Mouse (Mus musculus): ENCODE data around the gene Zfp458. TPM values are rescaled to one million over a fixed set of nuclear protein-coding genes. Genes with fewer than 3 reads are reported as not detected.
"Not testable (repeated sequence)": the region's sequence is repeated elsewhere in the genome, so short reads cannot be mapped to it uniquely, and the experiment has no call there.

The Zfp458 gene
- polyA plus RNA-seq (2012; rRNA removed), result 0.41 TPM in 2 replicates

DNA sequence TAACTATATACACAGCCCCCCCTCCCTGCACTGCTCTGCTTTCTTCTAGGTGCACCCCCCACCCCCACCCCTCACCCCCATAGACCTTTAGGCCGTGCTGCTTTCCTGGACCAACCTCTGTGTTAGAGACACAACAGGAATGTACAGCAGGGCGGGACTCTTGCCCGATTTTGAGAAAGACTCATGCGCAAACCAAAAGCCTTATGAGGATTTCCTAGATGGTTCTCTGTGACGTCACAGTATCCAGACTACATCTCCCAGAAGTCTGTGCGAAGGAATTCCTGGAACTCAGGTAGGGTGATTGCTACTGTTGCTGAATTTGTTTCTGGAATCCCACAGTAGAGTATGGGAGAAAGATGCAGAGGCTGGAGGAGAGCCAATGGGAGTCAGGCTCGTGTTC is at the start of gene Zfp458:
Gene Zfp458, minus strand, starts transcription at position 153 of the 400 bp plus-strand sequence.
- no peak within 1 kb of the TSS for H3K4me3 ChIP-seq (ENCODE audit: extremely low read depth, insufficient read depth, insufficient read length)
- no peaks in the 10 kb centered on the region for H3K27me3 ChIP-seq (ENCODE audit: control insufficient read depth, insufficient read depth, low read length)
- TF ChIP-seq POLR2A (IDR thresholded peaks at IDR 0.05; ENCODE audit: low read depth, low read length) (no peak), CTCF (IDR thresholded peaks at IDR 0.05; ENCODE audit: extremely low read depth, insufficient read depth, insufficient read length, insufficient replicate concordance) (no peak)
- no peak within 1 kb of the TSS for H3K27ac ChIP-seq (ENCODE audit: insufficient read depth, low read length)
- 54% methylated on average over 7 of the region's 7 CpGs for WGBS
- no peak for DNase-seq (ENCODE audit: low read depth in 1 of 2, low spot score in 2 of 2)
- no peaks in the 10 kb centered on the region for H3K4me1 ChIP-seq (ENCODE audit: control insufficient read depth, insufficient read depth, insufficient read length)
- H3K36me3 ChIP-seq (ENCODE audit: control insufficient read depth, insufficient read depth, low read length), result no peaks in the 10 kb centered on the region

GRCm38 (mm10) chr13:67306718-67307117 is 28.5 kb upstream of the Zfp458 start:
- Histone ChIP-seq H3K4me3 (ENCODE audit: extremely low read depth, insufficient read depth, insufficient read length) (peak overlapping the region; percentile 83; the same call in 1 of the 2 replicates), H3K27me3 (ENCODE audit: control insufficient read depth, insufficient read depth, low read length) (no peaks in the 10 kb centered on the region), H3K36me3 (ENCODE audit: control insufficient read depth, insufficient read depth, low read length) (no peaks in the 10 kb centered on the region), H3K27ac (ENCODE audit: insufficient read depth, low read length) (no peak overlapping the region), H3K4me1 (ENCODE audit: control insufficient read depth, insufficient read depth, insufficient read length) (no peaks in the 10 kb centered on the region)
- 14% methylated on average over 5 of the region's 5 CpGs for WGBS
- DNase-seq (ENCODE audit: low read depth in 1 of 2, low spot score in 2 of 2), result no peak
- no peak for TF ChIP-seq CTCF (IDR thresholded peaks at IDR 0.05; ENCODE audit: extremely low read depth, insufficient read depth, insufficient read length, insufficient replicate concordance)
- TF ChIP-seq POLR2A (IDR thresholded peaks at IDR 0.05; ENCODE audit: low read depth, low read length), result no peak

GRCm38 (mm10) chr13:67305822-67306672 is 27.8 kb upstream of the Zfp458 start, which contains the start of gene Zfp457:
Zfp457 (minus strand) TSS chr13:67306485.
- DNase-seq (ENCODE audit: low read depth in 1 of 2, low spot score in 2 of 2), result peak; percentile 78 to 83
- Histone ChIP-seq H3K4me3 (ENCODE audit: extremely low read depth, insufficient read depth, insufficient read length) (peak within 1 kb of the TSS; percentile 83), H3K36me3 (ENCODE audit: control insufficient read depth, insufficient read depth, low read length) (no peaks in the 10 kb centered on the region), H3K27ac (ENCODE audit: insufficient read depth, low read length) (peak within 1 kb of the TSS; percentile 59), H3K4me1 (ENCODE audit: control insufficient read depth, insufficient read depth, insufficient read length) (no peaks in the 10 kb centered on the region), H3K27me3 (ENCODE audit: control insufficient read depth, insufficient read depth, low read length) (no peaks in the 10 kb centered on the region)
- TF ChIP-seq POLR2A (IDR thresholded peaks at IDR 0.05; ENCODE audit: low read depth, low read length) (peak; percentile 69), CTCF (IDR thresholded peaks at IDR 0.05; ENCODE audit: extremely low read depth, insufficient read depth, insufficient read length, insufficient replicate concordance) (no peak)
- 7% methylated on average over 16 of the region's 16 CpGs for WGBS

DNA sequence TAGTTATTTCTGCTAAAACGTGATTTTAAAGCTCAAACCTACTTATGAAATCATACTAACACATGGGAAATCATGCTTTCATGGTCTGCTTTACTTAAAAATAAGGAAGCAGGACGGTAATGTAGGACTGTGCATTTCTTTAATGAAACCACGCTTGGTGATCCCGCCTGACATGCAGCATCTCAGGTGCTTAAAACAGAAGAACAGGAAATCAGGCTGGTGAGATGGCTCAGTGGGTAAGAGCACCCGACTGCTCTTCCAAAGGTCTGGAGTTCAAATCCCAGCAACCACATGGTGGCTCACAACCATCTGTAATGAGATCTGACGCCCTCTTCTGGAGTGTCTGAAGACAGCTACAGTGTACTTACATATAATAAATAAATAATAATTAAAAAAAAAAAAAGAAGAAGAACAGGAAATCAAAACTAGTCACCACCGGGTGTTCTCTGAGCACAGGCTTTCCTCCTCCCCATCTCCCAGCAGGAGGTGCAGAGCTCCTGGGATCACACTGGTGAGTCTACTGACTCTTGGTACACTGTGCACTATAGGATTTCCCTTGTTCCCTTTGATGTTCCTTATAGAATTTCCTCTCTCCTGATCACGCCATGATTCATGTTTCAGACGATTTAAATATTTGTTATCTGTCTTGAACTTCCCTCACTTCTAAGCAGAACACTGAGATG is 8.7 kb downstream of the Zfp458 start:
- H3K27ac ChIP-seq (ENCODE audit: insufficient read depth, low read length); H3K27me3 ChIP-seq (ENCODE audit: control insufficient read depth, insufficient read depth, low read length); H3K4me1 ChIP-seq (ENCODE audit: control insufficient read depth, insufficient read depth, insufficient read length); H3K36me3 ChIP-seq (ENCODE audit: control insufficient read depth, insufficient read depth, low read length): not testable (repeated sequence)
- 23% methylated on average over 9 of the region's 9 CpGs for WGBS
- DNase-seq (ENCODE audit: low read depth in 1 of 2, low spot score in 2 of 2), result peak in 1 of 2 experiments; percentile 3
- peak overlapping the region; percentile 70 for H3K4me3 ChIP-seq (ENCODE audit: extremely low read depth, insufficient read depth, insufficient read length)

DNA sequence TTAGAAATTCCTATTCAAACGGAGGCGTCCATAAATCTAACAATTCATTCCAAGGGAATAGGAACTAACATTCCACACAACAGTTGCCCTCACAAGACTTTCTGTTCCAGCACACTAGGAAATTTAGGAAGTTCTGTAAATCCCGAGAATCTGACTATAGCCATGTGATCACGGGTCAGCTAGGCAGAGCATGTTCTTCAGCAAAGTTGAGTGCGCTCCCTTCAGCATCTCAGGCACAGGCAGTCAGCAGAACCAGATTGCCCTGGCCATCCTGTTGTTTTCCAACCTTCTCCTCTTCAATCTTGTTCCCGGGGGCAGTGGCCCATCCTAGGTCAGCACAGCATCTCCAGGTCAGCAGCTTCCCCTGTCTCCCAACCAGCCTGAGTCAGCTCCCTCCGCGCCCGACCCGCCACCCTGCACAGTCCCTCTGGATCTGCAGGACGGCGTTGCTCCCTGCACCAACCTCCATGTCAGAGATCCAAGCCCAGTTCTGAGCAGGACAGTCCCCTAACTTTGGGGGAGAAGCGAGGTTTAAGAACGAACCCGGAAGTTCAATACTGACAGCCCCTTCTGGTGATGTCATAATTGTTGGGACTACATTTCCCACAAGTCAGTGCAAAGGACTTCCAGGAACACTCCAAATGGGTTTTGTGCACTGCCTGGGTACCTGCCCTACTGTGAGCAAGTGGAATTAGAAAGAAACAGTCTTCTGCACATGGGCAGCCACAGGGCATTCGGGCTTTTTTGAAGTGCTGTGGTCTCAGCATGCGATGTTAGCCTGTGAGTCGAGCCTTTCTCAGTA is 9.5 kb downstream of the Zfp458 start:
- H3K27ac ChIP-seq (ENCODE audit: insufficient read depth, low read length), result 0 out of 2 replicates have a peak overlapping the region, but pooled peaks have one; percentile 16
- H3K4me3 ChIP-seq (ENCODE audit: extremely low read depth, insufficient read depth, insufficient read length), result peak overlapping the region; percentile 70
- peaks cover 1% of the 10 kb centered on the region; the same call in 1 of the 2 replicates for H3K36me3 ChIP-seq (ENCODE audit: control insufficient read depth, insufficient read depth, low read length)
- TF ChIP-seq CTCF (IDR thresholded peaks at IDR 0.05; ENCODE audit: extremely low read depth, insufficient read depth, insufficient read length, insufficient replicate concordance), result no peak
- TF ChIP-seq POLR2A (IDR thresholded peaks at IDR 0.05; ENCODE audit: low read depth, low read length), result no peak
- WGBS, result 7% methylated on average over 18 of the region's 18 CpGs
- no peaks in the 10 kb centered on the region for H3K4me1 ChIP-seq (ENCODE audit: control insufficient read depth, insufficient read depth, insufficient read length)
- peak; percentile 69 to 74 for DNase-seq (ENCODE audit: low read depth in 1 of 2, low spot score in 2 of 2)
- no peaks in the 10 kb centered on the region for H3K27me3 ChIP-seq (ENCODE audit: control insufficient read depth, insufficient read depth, low read length)

GRCm38 (mm10) chr13:67214015-67214607 is 64.2 kb downstream of the Zfp458 start:
- H3K4me1 ChIP-seq (ENCODE audit: control insufficient read depth, insufficient read depth, insufficient read length), result no peaks in the 10 kb centered on the region
- no peaks in the 10 kb centered on the region for H3K36me3 ChIP-seq (ENCODE audit: control insufficient read depth, insufficient read depth, low read length)
- no peaks in the 10 kb centered on the region for H3K27me3 ChIP-seq (ENCODE audit: control insufficient read depth, insufficient read depth, low read length)
- no peak for TF ChIP-seq POLR2A (IDR thresholded peaks at IDR 0.05; ENCODE audit: low read depth, low read length)
- peak; percentile 11; the same call in 1 of the 2 replicates for TF ChIP-seq CTCF (IDR thresholded peaks at IDR 0.05; ENCODE audit: extremely low read depth, insufficient read depth, insufficient read length, insufficient replicate concordance)
- 57% methylated on average over 4 of the region's 4 CpGs for WGBS
- no peak for DNase-seq (ENCODE audit: low read depth in 1 of 2, low spot score in 2 of 2)
- H3K4me3 ChIP-seq (ENCODE audit: extremely low read depth, insufficient read depth, insufficient read length), result no peak overlapping the region
- no peak overlapping the region for H3K27ac ChIP-seq (ENCODE audit: insufficient read depth, low read length)

Other genes starting within 250 kb of the Zfp458 start
- 0.15 and 0.18 TPM in 2 replicates for gene Zfp712, start 217.3 kb downstream of the Zfp458 start, polyA plus RNA-seq (2012; rRNA removed)
- gene Zfp708, start 180.5 kb downstream of the Zfp458 start, polyA plus RNA-seq (2012; rRNA removed), result 0.11 TPM in 1 of 2 replicates, not detected in the other
- gene Gm28557, start 169.9 kb downstream of the Zfp458 start, polyA plus RNA-seq (2012; rRNA removed), result 1.0 and 1.1 TPM in 2 replicates
- 0.13 and 0.18 TPM in 2 replicates for gene Rslcan18, start 162.2 kb downstream of the Zfp458 start, polyA plus RNA-seq (2012; rRNA removed)
- gene Zfp759, start 156.8 kb downstream of the Zfp458 start, polyA plus RNA-seq (2012; rRNA removed), result 0.09 and 0.13 TPM in 2 replicates
- 1.0 and 1.8 TPM in 2 replicates for gene Rsl1, start 105.3 kb downstream of the Zfp458 start, polyA plus RNA-seq (2012; rRNA removed)
- 0.19 and 0.25 TPM in 2 replicates for gene Zfp455, start 84.0 kb downstream of the Zfp458 start, polyA plus RNA-seq (2012; rRNA removed)
- gene Zfp457, start 28.0 kb upstream of the Zfp458 start, polyA plus RNA-seq (2012; rRNA removed), result 0.90 and 1.1 TPM in 2 replicates
- 0.62 and 0.77 TPM in 2 replicates for gene Zfp595, start 54.1 kb upstream of the Zfp458 start, polyA plus RNA-seq (2012; rRNA removed)
- gene Gm28044, start 82.1 kb upstream of the Zfp458 start, polyA plus RNA-seq (2012; rRNA removed), result not detected in 2 replicates
- gene Zfp953, start 82.1 kb upstream of the Zfp458 start, polyA plus RNA-seq (2012; rRNA removed), result 0.14 and 0.32 TPM in 2 replicates
- gene Gm28041, start 97.3 kb upstream of the Zfp458 start, polyA plus RNA-seq (2012; rRNA removed), result 0.20 and 0.26 TPM in 2 replicates
- gene Zfp456, start 97.3 kb upstream of the Zfp458 start, polyA plus RNA-seq (2012; rRNA removed), result 0.19 and 0.30 TPM in 2 replicates
- gene Zfp429, start 121.4 kb upstream of the Zfp458 start, polyA plus RNA-seq (2012; rRNA removed), result 2.7 and 2.9 TPM in 2 replicates
- 0.23 and 0.33 TPM in 2 replicates for gene Zfp459, start 143.0 kb upstream of the Zfp458 start, polyA plus RNA-seq (2012; rRNA removed)
- 0.40 and 1.3 TPM in 2 replicates for gene Zfp874a, start 173.2 kb upstream of the Zfp458 start, polyA plus RNA-seq (2012; rRNA removed)
- gene Zfp874b, start 205.8 kb upstream of the Zfp458 start, polyA plus RNA-seq (2012; rRNA removed), result 1.9 and 2.8 TPM in 2 replicates
- gene Zfp58, start 222.1 kb upstream of the Zfp458 start, polyA plus RNA-seq (2012; rRNA removed), result 0.48 and 0.62 TPM in 2 replicates
- gene Gm26965, start 247.7 kb upstream of the Zfp458 start, polyA plus RNA-seq (2012; rRNA removed), result not detected in 2 replicates
- 8.4 and 13.3 TPM in 2 replicates for gene Zfp87, start 247.7 kb upstream of the Zfp458 start, polyA plus RNA-seq (2012; rRNA removed)

All from spleen, adult 2 months (tissue).